Mouse (Mus musculus) hindbrain, embryonic 14.5 days (tissue): ENCODE results near the gene 1700023F06Rik. TPM values are rescaled to one million over a fixed set of nuclear protein-coding genes. Genes with fewer than 3 reads are reported as not detected.

Experiments used
- ATAC-seq: fragments of 200-750 bp; cut with Nextera tagmentation; 2 replicates; pipeline ENCODE4 v1.8.0; 2017; ENCODE audit warnings: moderate number of reproducible peaks, mild to moderate bottlenecking, moderate TSS enrichment, moderate library complexity; ENCODE audit not compliant: low FRiP score
- DNase-seq: peaks from one replicate; pipeline ENCODE4 v3.0.0-alpha.2; 2015; ENCODE audit warnings: low spot score
- H3K27ac ChIP-seq: fragments of 300-500 bp; sonication (generic); 2 replicates; pipeline ENCODE4 v1.5.1; 2014; ENCODE audit warnings: mild to moderate bottlenecking, moderate library complexity
- H3K27me3 ChIP-seq: fragments of 300-500 bp; sonication (generic); 2 replicates; pipeline ENCODE4 v1.6.1; 2014; ENCODE audit warnings: mild to moderate bottlenecking, low read length, mixed read lengths; ENCODE audit not compliant: control insufficient read depth, insufficient read depth
- H3K36me3 ChIP-seq: fragments of 300-500 bp; sonication (generic); replicated peaks from 2 replicates; pipeline ENCODE4 v1.6.1; 2014; ENCODE audit not compliant: control insufficient read depth, insufficient read depth
- H3K4me1 ChIP-seq: fragments of 300-500 bp; sonication (generic); replicated peaks from 2 replicates; pipeline ENCODE4 v1.6.1; 2014; ENCODE audit warnings: antibody characterized with exemption, low read length, mixed read lengths; ENCODE audit not compliant: control insufficient read depth, insufficient read depth
- H3K4me2 ChIP-seq: fragments of 300-500 bp; sonication (generic); replicated peaks from 2 replicates; pipeline ENCODE4 v1.6.1; 2014; ENCODE audit warnings: mild to moderate bottlenecking, moderate library complexity
- H3K4me3 ChIP-seq: fragments of 300-500 bp; sonication (generic); replicated peaks from 2 replicates; pipeline ENCODE4 v1.5.1; 2014; ENCODE audit warnings: mild to moderate bottlenecking, low read length
- H3K9ac ChIP-seq: fragments of 300-500 bp; sonication (generic); 2 replicates; pipeline ENCODE4 v1.6.1; 2014
- H3K9me3 ChIP-seq: fragments of 300-500 bp; sonication (generic); 2 replicates; pipeline ENCODE4 v1.6.1; 2016; ENCODE audit warnings: low read length; ENCODE audit not compliant: control insufficient read depth
- WGBS: fragments of 180-500 bp; shearing (Covaris S2); extraction: QIAGEN DNeasy Blood & Tissue Kit; methylation state at CpG from one replicate; pipeline ENCODE4 v1.1.7; 2014; 5-methylcytosine and 5-hydroxymethylcytosine counted together
- polyA plus RNA-seq: library from polyadenylated mRNA; unstranded; fragments of >200 nt; fragmentation: Nextera tagmentation; extraction: Ambion mirVana; gene quantifications from 2 replicates; pipeline ENCODE4 v1.2.1, GENCODE M21; 2014

Gene 1700023F06Rik
- polyA plus RNA-seq, 1 experiment from 2014 or later, result 1.9 TPM

DNA sequence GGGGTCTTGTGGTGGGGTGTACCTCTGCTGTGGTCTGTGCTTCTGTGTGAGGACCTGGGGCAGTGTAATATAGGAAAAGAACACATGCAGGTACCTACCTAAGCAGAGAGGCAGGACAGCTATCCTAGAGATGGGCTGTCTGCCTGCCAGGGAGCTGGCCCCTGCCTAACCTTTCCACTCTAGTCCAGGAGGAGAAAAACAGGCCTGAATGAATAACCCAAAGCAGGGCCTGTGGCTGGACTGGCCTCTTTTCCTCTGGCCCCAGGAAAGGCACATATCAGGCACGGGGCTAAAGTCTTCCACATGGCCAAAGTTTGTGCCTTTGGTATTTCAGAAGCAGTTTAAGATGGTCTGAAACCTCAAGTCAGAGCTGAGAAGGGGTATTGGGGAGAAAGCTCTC lies 27.9 kb downstream of the 1700023F06Rik start:
- no peaks in the 10 kb centered on the region for H3K9me3 ChIP-seq
- no peaks in the 10 kb centered on the region for H3K4me1 ChIP-seq
- no peaks in the 10 kb centered on the region; the same call in 1 of the 2 replicates for H3K27me3 ChIP-seq
- no peak for ATAC-seq
- no peak overlapping the region for H3K9ac ChIP-seq
- no peak for DNase-seq
- WGBS, result 81% methylated on average over 1 of the region's 1 CpGs
- H3K27ac ChIP-seq, result no peak overlapping the region
- no peak overlapping the region for H3K4me3 ChIP-seq
- no peaks in the 10 kb centered on the region for H3K36me3 ChIP-seq
- H3K4me2 ChIP-seq, result no peak overlapping the region

- no peaks in the 10 kb centered on the region for H3K4me1 ChIP-seq
- no peak overlapping the region for H3K4me3 ChIP-seq
- no peaks in the 10 kb centered on the region for H3K9me3 ChIP-seq
- no peak for DNase-seq
- WGBS, result 87% methylated on average over 8 of the region's 8 CpGs
- no peaks in the 10 kb centered on the region for H3K36me3 ChIP-seq
- no peak overlapping the region for H3K27ac ChIP-seq
- ATAC-seq, result no peak
- no peak overlapping the region for H3K9ac ChIP-seq
- H3K4me2 ChIP-seq, result no peak overlapping the region
- H3K27me3 ChIP-seq, result no peaks in the 10 kb centered on the region; the same call in 1 of the 2 replicates
These were observed 29.6 kb downstream of the 1700023F06Rik start for GRCm38 (mm10) chr11:103178748-103179147.

- no peak for DNase-seq
- H3K27ac ChIP-seq, result no peak overlapping the region
- H3K27me3 ChIP-seq, result peaks cover 5% of the 10 kb centered on the region; the same call in 1 of the 2 replicates
- WGBS, result 86% methylated on average over 15 of the region's 15 CpGs
- H3K36me3 ChIP-seq, result no peaks in the 10 kb centered on the region
- no peak overlapping the region for H3K9ac ChIP-seq
- no peak for ATAC-seq
- H3K4me1 ChIP-seq, result no peaks in the 10 kb centered on the region
- no peak overlapping the region for H3K4me2 ChIP-seq
- H3K9me3 ChIP-seq, result no peaks in the 10 kb centered on the region
- H3K4me3 ChIP-seq, result no peak overlapping the region
These were observed 30.4 kb downstream of the 1700023F06Rik start for GRCm38 (mm10) chr11:103177815-103178485.

- 78% methylated on average over 5 of the region's 5 CpGs for WGBS
- H3K27ac ChIP-seq, result no peak overlapping the region
- 0 out of 2 replicates have a peak, but pooled peaks cover 4% of the 10 kb centered on the region for H3K4me1 ChIP-seq
- DNase-seq (no peak), ATAC-seq (no peak)
- H3K9ac ChIP-seq, result no peak overlapping the region
- H3K9me3 ChIP-seq, result no peaks in the 10 kb centered on the region
- no peak overlapping the region for H3K4me3 ChIP-seq
- H3K27me3 ChIP-seq, result peaks cover 13% of the 10 kb centered on the region
- H3K4me2 ChIP-seq, result no peak overlapping the region
- H3K36me3 ChIP-seq, result no peaks in the 10 kb centered on the region
These were observed 31.1 kb downstream of the 1700023F06Rik start for GRCm38 (mm10) chr11:103177216-103177615.

- no peak for DNase-seq
- 0 out of 2 replicates have a peak, but pooled peaks cover 4% of the 10 kb centered on the region for H3K4me1 ChIP-seq
- no peak overlapping the region for H3K4me3 ChIP-seq
- no peak for ATAC-seq
- 85% methylated on average over 1 of the region's 1 CpGs for WGBS
- H3K27ac ChIP-seq, result no peak overlapping the region
- no peak overlapping the region for H3K4me2 ChIP-seq
- H3K27me3 ChIP-seq, result peaks cover 19% of the 10 kb centered on the region
- no peaks in the 10 kb centered on the region for H3K36me3 ChIP-seq
- no peaks in the 10 kb centered on the region for H3K9me3 ChIP-seq
- H3K9ac ChIP-seq, result no peak overlapping the region
These were observed 31.8 kb downstream of the 1700023F06Rik start for GRCm38 (mm10) chr11:103176510-103176909.

DNA sequence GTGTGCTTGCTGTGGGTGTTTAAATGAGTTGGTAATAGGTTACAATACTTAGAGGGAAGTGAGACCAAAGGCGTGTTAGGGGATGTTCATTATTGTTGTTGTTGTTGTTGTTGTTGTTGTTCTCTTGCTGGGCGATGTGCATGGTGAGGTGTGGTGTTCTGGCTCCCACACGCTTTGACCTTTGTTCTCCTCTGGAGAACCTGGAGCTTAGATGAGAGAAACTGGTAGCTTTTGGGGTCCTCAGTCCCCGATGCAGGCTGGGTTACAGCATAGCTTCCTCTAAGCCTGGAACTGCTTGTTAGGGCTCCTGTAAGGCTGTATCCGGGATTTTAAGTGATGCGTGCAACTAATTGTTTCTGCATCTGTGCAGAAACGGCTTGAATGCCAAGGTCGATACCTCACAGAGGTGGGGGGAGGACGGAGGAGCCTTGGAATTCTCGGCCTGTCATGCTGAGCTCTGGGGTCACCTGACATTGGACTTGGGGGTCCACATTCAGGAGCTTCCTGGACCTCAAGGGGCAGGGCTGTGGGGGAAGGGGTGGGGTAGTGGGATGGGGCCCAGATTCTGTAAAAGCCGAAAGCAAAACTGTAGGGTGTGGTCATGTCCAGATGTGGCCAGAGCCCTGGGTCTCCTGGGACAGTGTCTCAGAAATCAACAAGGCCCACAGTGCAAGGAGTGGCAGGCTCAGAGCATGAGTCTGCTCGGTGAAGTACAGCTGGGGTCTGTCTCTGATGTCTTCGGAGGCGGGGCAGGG lies 32.5 kb downstream of the 1700023F06Rik start:
- Histone ChIP-seq H3K4me2 (no peak overlapping the region), H3K36me3 (no peaks in the 10 kb centered on the region), H3K4me1 (0 out of 2 replicates have a peak, but pooled peaks cover 4% of the 10 kb centered on the region), H3K9me3 (no peaks in the 10 kb centered on the region), H3K27me3 (peaks cover 20% of the 10 kb centered on the region), H3K9ac (no peak overlapping the region), H3K4me3 (no peak overlapping the region), H3K27ac (no peak overlapping the region)
- ATAC-seq (no peak), DNase-seq (no peak)
- WGBS, result 78% methylated on average over 14 of the region's 14 CpGs

DNA sequence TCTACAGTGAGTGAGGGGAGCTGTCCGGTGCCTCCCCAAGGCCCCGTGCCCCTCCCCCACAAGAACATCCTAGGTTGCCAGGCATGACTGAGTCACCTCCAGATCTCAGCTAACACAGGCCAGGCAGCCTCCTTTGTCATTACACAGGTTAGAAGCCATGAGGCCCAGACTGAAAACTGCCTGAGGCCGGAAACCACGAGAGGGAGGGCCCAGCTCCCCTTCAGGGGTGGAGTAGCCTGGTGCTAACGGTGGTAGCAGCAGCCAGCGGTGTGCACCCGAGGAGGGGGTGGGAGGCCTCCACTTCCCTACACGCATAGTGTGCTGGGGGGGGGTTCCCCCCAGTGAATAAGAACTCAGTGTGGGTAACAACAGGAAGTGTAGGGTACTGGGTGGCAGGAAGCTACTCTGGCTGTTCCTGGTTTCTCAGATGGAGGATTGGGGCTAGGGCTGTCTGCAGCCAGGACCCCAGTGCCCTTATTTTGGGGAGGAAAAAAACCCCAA lies 33.4 kb downstream of the 1700023F06Rik start:
- WGBS, result 62% methylated on average over 8 of the region's 8 CpGs
- peaks cover 25% of the 10 kb centered on the region for H3K27me3 ChIP-seq
- no peak for ATAC-seq
- peaks cover 9% of the 10 kb centered on the region; the same call in 1 of the 2 replicates for H3K4me1 ChIP-seq
- no peak overlapping the region for H3K9ac ChIP-seq
- H3K9me3 ChIP-seq, result no peaks in the 10 kb centered on the region
- no peak for DNase-seq
- H3K4me3 ChIP-seq, result no peak overlapping the region
- H3K27ac ChIP-seq, result no peak overlapping the region
- no peaks in the 10 kb centered on the region for H3K36me3 ChIP-seq
- H3K4me2 ChIP-seq, result no peak overlapping the region

DNA sequence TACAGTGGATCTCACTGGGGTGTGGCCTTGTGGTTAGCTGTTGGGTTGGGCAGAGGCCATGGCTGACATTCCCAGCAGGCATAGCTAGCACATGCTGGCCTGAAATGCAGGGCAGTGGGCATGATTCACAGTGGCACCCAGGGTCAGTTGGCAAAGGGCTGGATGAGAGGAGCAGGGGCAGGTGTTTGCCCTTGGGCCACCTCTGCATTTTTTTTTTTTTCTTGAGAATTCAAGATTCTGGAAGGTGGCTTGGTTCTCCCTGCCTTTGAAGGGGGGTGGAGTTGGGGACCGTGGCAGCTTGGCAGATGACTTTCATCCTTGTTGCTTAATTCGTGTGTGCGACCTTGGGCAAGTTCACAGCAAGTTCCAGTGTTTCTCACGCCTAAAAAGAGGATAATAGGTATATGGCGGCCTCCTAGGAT lies 33.9 kb downstream of the 1700023F06Rik start:
- no peaks in the 10 kb centered on the region for H3K36me3 ChIP-seq
- no peak overlapping the region for H3K27ac ChIP-seq
- H3K4me1 ChIP-seq, result peaks cover 12% of the 10 kb centered on the region; the same call in 1 of the 2 replicates
- no peak overlapping the region for H3K4me2 ChIP-seq
- WGBS, result 82% methylated on average over 5 of the region's 5 CpGs
- ATAC-seq (no peak), DNase-seq (no peak)
- peaks cover 30% of the 10 kb centered on the region for H3K27me3 ChIP-seq
- no peak overlapping the region for H3K9ac ChIP-seq
- no peak overlapping the region for H3K4me3 ChIP-seq
- H3K9me3 ChIP-seq, result no peaks in the 10 kb centered on the region

GRCm38 (mm10) chr11:103173771-103174344 lies 34.5 kb downstream of the 1700023F06Rik start:
- Histone ChIP-seq H3K27me3 (peaks cover 31% of the 10 kb centered on the region), H3K4me2 (no peak overlapping the region), H3K27ac (no peak overlapping the region), H3K9ac (no peak overlapping the region), H3K36me3 (no peaks in the 10 kb centered on the region), H3K4me3 (no peak overlapping the region), H3K4me1 (peaks cover 16% of the 10 kb centered on the region; the same call in 1 of the 2 replicates), H3K9me3 (no peaks in the 10 kb centered on the region)
- no peak for DNase-seq
- ATAC-seq, result no peak
- WGBS, result 93% methylated on average over 11 of the region's 11 CpGs
